Mouse (Mus musculus) hindbrain, embryonic 15.5 days (tissue): ENCODE results near the gene Limch1. TPM values are rescaled to one million over a fixed set of nuclear protein-coding genes. Genes with fewer than 3 reads are reported as not detected.

Experiments
- ATAC-seq: fragments of 200-750 bp; cut with Nextera tagmentation; 2 replicates; pipeline ENCODE4 v1.8.0; 2017; ENCODE audit warnings: low read depth, moderate number of reproducible peaks, moderate TSS enrichment; ENCODE audit not compliant: low FRiP score
- H3K27ac ChIP-seq: fragments of 300-500 bp; sonication (generic); replicated peaks from 2 replicates; pipeline ENCODE4 v1.5.1; 2015; ENCODE audit warnings: mild to moderate bottlenecking, inconsistent platforms
- H3K27me3 ChIP-seq: fragments of 300-500 bp; sonication (generic); 2 replicates; pipeline ENCODE4 v1.6.1; 2015; ENCODE audit warnings: control low read depth, inconsistent platforms
- H3K36me3 ChIP-seq: fragments of 300-500 bp; sonication (generic); 2 replicates; pipeline ENCODE4 v1.6.1; 2015; ENCODE audit warnings: control low read depth, inconsistent platforms
- H3K4me1 ChIP-seq: fragments of 300-500 bp; sonication (generic); replicated peaks from 2 replicates; pipeline ENCODE4 v1.6.1; 2015; ENCODE audit warnings: control low read depth, inconsistent platforms
- H3K4me2 ChIP-seq: fragments of 300-500 bp; sonication (generic); 2 replicates; pipeline ENCODE4 v1.6.1; 2015; ENCODE audit warnings: moderate library complexity, mild to moderate bottlenecking, inconsistent platforms
- H3K4me3 ChIP-seq: fragments of 300-500 bp; sonication (generic); 2 replicates; pipeline ENCODE4 v1.5.1; 2015; ENCODE audit warnings: mild to moderate bottlenecking, inconsistent platforms
- H3K9ac ChIP-seq: fragments of 300-500 bp; sonication (generic); 2 replicates; pipeline ENCODE4 v1.6.1; 2015; ENCODE audit warnings: inconsistent platforms
- H3K9me3 ChIP-seq: fragments of 300-500 bp; sonication (generic); 2 replicates; pipeline ENCODE4 v1.6.1; 2016; ENCODE audit warnings: control low read depth, inconsistent platforms
- WGBS: fragments of 180-500 bp; shearing (Covaris S2); methylation state at CpG from one replicate; pipeline ENCODE4 v1.1.7; 2015; 5-methylcytosine and 5-hydroxymethylcytosine counted together
- polyA plus RNA-seq: library from polyadenylated mRNA; unstranded; fragments of >200 nt; fragmentation: Nextera tagmentation; extraction: Ambion mirVana; gene quantifications from 2 replicates; pipeline ENCODE4 v1.2.1, GENCODE M21; 2015

Limch1 gene
- polyA plus RNA-seq, 1 experiment from 2014 or later: 49.3 TPM

GRCm38 (mm10) chr5:66816751-66817150 is 71.1 kb downstream of the Limch1 start:
- Histone ChIP-seq H3K4me1 (peaks cover 4% of the 10 kb centered on the region; the same call in 1 of the 2 replicates), H3K36me3 (no peaks in the 10 kb centered on the region)
- WGBS: 74% methylated on average over 18 of the region's 18 CpGs

GRCm38 (mm10) chr5:66817184-66817956 is 71.7 kb downstream of the Limch1 start:
- no peaks in the 10 kb centered on the region for H3K36me3 ChIP-seq
- H3K4me1 ChIP-seq: peaks cover 8% of the 10 kb centered on the region; the same call in 1 of the 2 replicates
- no peak overlapping the region for H3K4me2 ChIP-seq
- 95% methylated on average over 8 of the region's 8 CpGs for WGBS
- no peak for ATAC-seq
- no peak overlapping the region for H3K4me3 ChIP-seq
- no peaks in the 10 kb centered on the region for H3K27me3 ChIP-seq
- H3K9me3 ChIP-seq: no peaks in the 10 kb centered on the region
- H3K9ac ChIP-seq: no peak overlapping the region
- no peak overlapping the region for H3K27ac ChIP-seq

More at GRCm38 (mm10) chr5:66816751-66817150, 71.1 kb downstream of the Limch1 start:
- H3K9ac ChIP-seq: no peak overlapping the region
- H3K27ac ChIP-seq: no peak overlapping the region
- no peaks in the 10 kb centered on the region for H3K9me3 ChIP-seq
- ATAC-seq: no peak
- H3K4me2 ChIP-seq: no peak overlapping the region
- no peaks in the 10 kb centered on the region for H3K27me3 ChIP-seq
- no peak overlapping the region for H3K4me3 ChIP-seq

- no peak overlapping the region for H3K4me3 ChIP-seq
- no peaks in the 10 kb centered on the region for H3K27me3 ChIP-seq
- H3K4me2 ChIP-seq: no peak overlapping the region
- H3K9ac ChIP-seq: no peak overlapping the region
- 0 out of 2 replicates have a peak, but pooled peaks cover 5% of the 10 kb centered on the region for H3K4me1 ChIP-seq
- H3K36me3 ChIP-seq: no peaks in the 10 kb centered on the region
- no peak overlapping the region for H3K27ac ChIP-seq
- no peaks in the 10 kb centered on the region for H3K9me3 ChIP-seq
- no peak for ATAC-seq
- WGBS: 61% methylated on average over 6 of the region's 6 CpGs
These were observed 77.0 kb downstream of the Limch1 start for GRCm38 (mm10) chr5:66822500-66823205.

- Histone ChIP-seq H3K9ac (no peak overlapping the region), H3K27me3 (no peaks in the 10 kb centered on the region), H3K36me3 (no peaks in the 10 kb centered on the region), H3K4me1 (0 out of 2 replicates have a peak, but pooled peaks cover 5% of the 10 kb centered on the region), H3K9me3 (no peaks in the 10 kb centered on the region), H3K4me3 (no peak overlapping the region), H3K27ac (no peak overlapping the region), H3K4me2 (no peak overlapping the region)
- WGBS: 94% methylated on average over 4 of the region's 4 CpGs
- ATAC-seq: no peak
These were observed 80.0 kb downstream of the Limch1 start for GRCm38 (mm10) chr5:66825586-66825985.

GRCm38 (mm10) chr5:66826844-66827243 is 81.2 kb downstream of the Limch1 start:
- ATAC-seq: no peak
- Histone ChIP-seq H3K9ac (no peak overlapping the region), H3K27ac (no peak overlapping the region), H3K27me3 (no peaks in the 10 kb centered on the region), H3K36me3 (no peaks in the 10 kb centered on the region), H3K4me2 (no peak overlapping the region), H3K4me1 (0 out of 2 replicates have a peak, but pooled peaks cover 5% of the 10 kb centered on the region), H3K4me3 (no peak overlapping the region), H3K9me3 (no peaks in the 10 kb centered on the region)
- WGBS: 58% methylated on average over 8 of the region's 8 CpGs

GRCm38 (mm10) chr5:66829505-66829904 is 83.9 kb downstream of the Limch1 start:
- Histone ChIP-seq H3K9ac (no peak overlapping the region), H3K4me3 (no peak overlapping the region), H3K4me1 (no peaks in the 10 kb centered on the region), H3K9me3 (no peaks in the 10 kb centered on the region), H3K36me3 (no peaks in the 10 kb centered on the region), H3K27me3 (no peaks in the 10 kb centered on the region), H3K27ac (no peak overlapping the region), H3K4me2 (no peak overlapping the region)
- no peak for ATAC-seq
- 82% methylated on average over 5 of the region's 5 CpGs for WGBS

- H3K9ac ChIP-seq: no peak overlapping the region
- WGBS: 93% methylated on average over 10 of the region's 10 CpGs
- no peaks in the 10 kb centered on the region for H3K9me3 ChIP-seq
- ATAC-seq: no peak
- H3K4me3 ChIP-seq: no peak overlapping the region
- H3K27ac ChIP-seq: no peak overlapping the region
- H3K36me3 ChIP-seq: no peaks in the 10 kb centered on the region
- no peak overlapping the region for H3K4me2 ChIP-seq
- no peaks in the 10 kb centered on the region for H3K27me3 ChIP-seq
- no peaks in the 10 kb centered on the region for H3K4me1 ChIP-seq
These were observed 84.6 kb downstream of the Limch1 start for GRCm38 (mm10) chr5:66830206-66830605.

- Histone ChIP-seq H3K4me1 (no peaks in the 10 kb centered on the region), H3K9ac (no peak overlapping the region), H3K36me3 (no peaks in the 10 kb centered on the region), H3K27me3 (no peaks in the 10 kb centered on the region), H3K4me2 (no peak overlapping the region), H3K4me3 (no peak overlapping the region), H3K9me3 (no peaks in the 10 kb centered on the region), H3K27ac (no peak overlapping the region)
- WGBS: 75% methylated on average over 6 of the region's 6 CpGs
- ATAC-seq: no peak
These were observed 89.1 kb downstream of the Limch1 start for GRCm38 (mm10) chr5:66834756-66835155.

GRCm38 (mm10) chr5:66836892-66837291 is 91.3 kb downstream of the Limch1 start:
- no peaks in the 10 kb centered on the region for H3K4me1 ChIP-seq
- no peaks in the 10 kb centered on the region for H3K9me3 ChIP-seq
- no peak overlapping the region for H3K9ac ChIP-seq
- ATAC-seq: no peak
- no peak overlapping the region for H3K27ac ChIP-seq
- no peaks in the 10 kb centered on the region for H3K36me3 ChIP-seq
- no peaks in the 10 kb centered on the region for H3K27me3 ChIP-seq
- no peak overlapping the region for H3K4me3 ChIP-seq
- WGBS: 97% methylated on average over 4 of the region's 4 CpGs
- no peak overlapping the region for H3K4me2 ChIP-seq

- Histone ChIP-seq H3K9ac (no peak overlapping the region), H3K4me3 (no peak overlapping the region), H3K4me1 (no peaks in the 10 kb centered on the region), H3K27me3 (no peaks in the 10 kb centered on the region), H3K36me3 (no peaks in the 10 kb centered on the region), H3K4me2 (no peak overlapping the region), H3K27ac (no peak overlapping the region), H3K9me3 (no peaks in the 10 kb centered on the region)
- ATAC-seq: no peak
- 95% methylated on average over 2 of the region's 2 CpGs for WGBS
These were observed 96.3 kb downstream of the Limch1 start for GRCm38 (mm10) chr5:66841971-66842370.

- H3K4me1 ChIP-seq: peaks cover 4% of the 10 kb centered on the region; the same call in 1 of the 2 replicates
- H3K9ac ChIP-seq: no peak overlapping the region
- no peaks in the 10 kb centered on the region for H3K9me3 ChIP-seq
- ATAC-seq: no peak
- 96% methylated on average over 5 of the region's 5 CpGs for WGBS
- H3K4me3 ChIP-seq: no peak overlapping the region
- no peaks in the 10 kb centered on the region for H3K27me3 ChIP-seq
- H3K4me2 ChIP-seq: no peak overlapping the region
- H3K27ac ChIP-seq: no peak overlapping the region
- no peaks in the 10 kb centered on the region for H3K36me3 ChIP-seq
These were observed 97.1 kb downstream of the Limch1 start for GRCm38 (mm10) chr5:66842776-66843175.

GRCm38 (mm10) chr5:66848136-66848535 is 102.5 kb downstream of the Limch1 start:
- H3K27me3 ChIP-seq: no peaks in the 10 kb centered on the region
- no peak overlapping the region for H3K27ac ChIP-seq
- no peaks in the 10 kb centered on the region for H3K9me3 ChIP-seq
- H3K4me3 ChIP-seq: no peak overlapping the region
- ATAC-seq: no peak
- H3K36me3 ChIP-seq: no peaks in the 10 kb centered on the region
- no peak overlapping the region for H3K4me2 ChIP-seq
- H3K9ac ChIP-seq: no peak overlapping the region
- peaks cover 23% of the 10 kb centered on the region for H3K4me1 ChIP-seq
- WGBS: 68% methylated on average over 7 of the region's 7 CpGs
